Mouse (Mus musculus) spleen, adult 2 months (tissue): ENCODE measurements at regions not wholly inside any gene's neighbourhood (a gene's known extent, or its start where the extent isn't known, plus 50 kb on each side); places are given as distances from the start of the nearest gene placed in this dataset.

Experiments used
- CTCF ChIP-seq: fragments of 200-500 bp; IDR thresholded peaks from 2 replicates; pipeline ENCODE4 v1.5.1; 2011; ENCODE audit warnings: mild to moderate bottlenecking, inconsistent platforms; ENCODE audit not compliant: insufficient read depth, insufficient read length, insufficient replicate concordance; ENCODE audit errors: extremely low read depth
- POLR2A ChIP-seq: fragments of 200-500 bp; IDR thresholded peaks from 2 replicates; pipeline ENCODE4 v1.6.1; 2011; ENCODE audit warnings: low read depth, low read length, inconsistent platforms

DNA sequence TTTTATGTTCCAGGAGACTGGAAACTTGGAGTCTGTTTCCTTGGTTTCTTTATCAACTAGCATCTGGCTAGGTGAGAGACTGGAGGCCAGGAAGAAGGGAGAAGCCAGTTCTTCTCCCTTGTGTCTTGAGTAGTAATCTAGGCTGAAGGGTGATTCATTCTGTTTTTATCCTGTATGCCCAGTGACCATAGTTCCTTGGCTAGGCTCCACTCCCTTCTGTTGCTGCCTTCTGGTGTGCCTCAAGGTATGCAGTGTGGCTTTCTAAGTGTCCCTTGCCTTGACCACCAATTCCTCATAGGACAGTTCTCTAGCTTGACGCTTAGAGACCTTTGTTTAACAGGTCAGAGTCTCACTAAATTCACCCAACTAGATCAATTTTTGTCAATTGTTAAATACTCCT, 303.3 kb upstream of the Gm12728 start:
- TF ChIP-seq CTCF (no peak), POLR2A (no peak)
